Mouse (Mus musculus): ENCODE data around the gene Hormad2.

The Hormad2 gene

GRCm38 (mm10) chr11:4446195-4446868, 5.4 kb upstream of the Hormad2 start:
- DNase-seq (ENCODE audit: low spot score), result no peak

DNA sequence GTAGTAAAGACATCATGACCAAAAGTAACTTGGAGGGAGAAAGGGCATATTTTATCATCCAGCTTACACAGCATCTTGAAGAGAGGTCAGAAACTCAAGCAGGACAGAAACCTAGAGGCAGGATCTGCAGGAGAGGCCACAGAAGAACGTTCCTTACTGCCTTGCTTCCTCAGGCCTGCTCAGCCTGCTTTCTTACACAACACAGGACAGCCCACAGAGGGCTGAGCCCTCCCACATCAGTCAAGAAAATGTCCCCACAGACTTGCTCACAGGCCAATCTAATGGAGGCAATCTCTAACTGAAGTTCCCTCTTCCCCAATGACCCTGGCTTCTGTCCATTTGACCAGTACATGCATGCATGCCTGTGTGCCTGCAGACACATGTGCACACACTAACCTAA, 1.4 kb upstream of the Hormad2 start:
- DNase-seq (ENCODE audit: low spot score), result peak; percentile 42

DNA sequence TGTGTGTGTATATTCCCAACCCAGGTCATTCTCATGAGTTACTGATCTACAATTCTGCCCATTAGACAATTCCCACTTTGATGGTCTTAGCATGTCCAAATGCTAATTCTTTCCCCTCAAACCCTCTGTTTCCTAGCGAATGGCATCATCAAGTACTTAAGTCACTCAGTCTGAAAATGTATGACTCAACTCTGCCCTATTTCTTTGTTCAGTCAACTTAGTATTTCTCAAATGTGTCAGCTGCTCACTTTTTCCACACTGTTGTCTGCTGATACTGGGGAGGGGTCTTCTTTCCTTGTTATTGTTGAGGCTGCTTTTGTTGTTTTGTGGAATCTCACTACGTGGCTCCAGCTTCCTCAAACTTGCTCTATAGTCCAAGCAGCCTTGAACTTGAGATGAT, 2.7 kb downstream of the Hormad2 start:
- DNase-seq (ENCODE audit: low spot score), result no peak

GRCm38 (mm10) chr11:4437318-4437717, 3.6 kb downstream of the Hormad2 start:
- DNase-seq (ENCODE audit: low spot score), result no peak

- DNase-seq (ENCODE audit: low spot score), result peak; percentile 76
These were observed 4.3 kb downstream of the Hormad2 start for GRCm38 (mm10) chr11:4436631-4437030.

- DNase-seq (ENCODE audit: low spot score), result no peak
These were observed 6.4 kb downstream of the Hormad2 start for GRCm38 (mm10) chr11:4434461-4434860.

DNA sequence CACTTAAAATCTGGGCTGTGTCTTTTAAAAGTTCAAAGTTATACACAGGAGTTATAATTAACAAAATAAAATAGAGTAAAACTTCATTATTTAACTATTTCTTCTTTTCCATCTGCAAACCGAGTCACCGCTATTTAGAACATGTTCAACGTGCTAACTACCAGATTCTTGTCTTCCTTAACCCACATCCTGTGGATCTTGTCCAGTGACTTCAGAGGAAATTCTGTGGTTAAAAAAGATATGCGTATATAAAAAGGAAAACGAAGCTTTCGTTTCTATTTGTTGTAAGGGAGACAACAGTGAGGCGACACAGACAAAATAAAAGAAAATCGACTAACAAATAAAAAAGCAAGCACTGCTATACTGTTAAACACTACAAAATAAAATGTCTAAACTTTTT, 17.1 kb downstream of the Hormad2 start:
- no peak for DNase-seq (ENCODE audit: low spot score)

- DNase-seq (ENCODE audit: low spot score), result no peak
These were observed 18.1 kb downstream of the Hormad2 start for GRCm38 (mm10) chr11:4422494-4423425.

GRCm38 (mm10) chr11:4421933-4422488, 18.9 kb downstream of the Hormad2 start:
- DNase-seq (ENCODE audit: low spot score), result peak; percentile 63

DNA sequence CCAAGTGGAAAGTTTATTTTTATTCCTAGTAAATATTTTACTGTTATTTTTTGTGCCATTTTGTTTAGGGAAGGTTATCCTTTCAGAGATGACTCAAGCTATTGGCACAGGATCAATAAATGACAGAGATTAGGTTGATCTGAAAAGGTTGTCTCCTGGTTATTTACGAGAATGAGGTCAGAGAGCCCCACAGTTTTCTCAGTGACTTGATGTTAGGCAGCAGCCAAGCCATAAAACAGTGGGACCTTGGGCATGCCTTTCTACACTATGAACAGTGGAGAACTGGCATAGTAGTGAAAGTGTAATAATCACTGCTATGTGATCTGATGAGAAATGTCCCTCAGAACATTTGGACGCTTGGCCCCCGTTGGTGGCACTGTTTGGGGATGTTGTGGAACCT, 22.9 kb downstream of the Hormad2 start:
- DNase-seq (ENCODE audit: low spot score), result no peak

DNA sequence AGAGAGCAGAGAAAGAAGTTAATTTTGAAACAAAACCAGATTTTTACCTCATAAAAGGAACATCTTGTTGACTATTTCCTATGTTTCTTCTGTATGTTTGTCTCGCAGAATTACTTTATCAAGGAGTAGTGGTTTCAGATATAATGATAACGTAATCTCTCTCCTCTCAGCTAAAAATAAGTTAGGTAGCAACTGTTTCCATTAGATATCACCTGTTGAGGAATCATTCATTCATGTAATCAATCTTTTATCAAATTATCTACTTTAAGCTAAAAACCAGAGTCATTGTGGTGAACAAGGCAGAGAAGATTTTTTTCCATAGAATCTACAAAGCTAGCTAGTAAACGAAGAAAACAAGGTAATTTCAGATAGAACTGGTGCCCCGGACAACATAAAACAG, 28.6 kb downstream of the Hormad2 start:
- DNase-seq (ENCODE audit: low spot score), result no peak

GRCm38 (mm10) chr11:4404277-4404676, 36.6 kb downstream of the Hormad2 start:
- no peak for DNase-seq (ENCODE audit: low spot score)

DNA sequence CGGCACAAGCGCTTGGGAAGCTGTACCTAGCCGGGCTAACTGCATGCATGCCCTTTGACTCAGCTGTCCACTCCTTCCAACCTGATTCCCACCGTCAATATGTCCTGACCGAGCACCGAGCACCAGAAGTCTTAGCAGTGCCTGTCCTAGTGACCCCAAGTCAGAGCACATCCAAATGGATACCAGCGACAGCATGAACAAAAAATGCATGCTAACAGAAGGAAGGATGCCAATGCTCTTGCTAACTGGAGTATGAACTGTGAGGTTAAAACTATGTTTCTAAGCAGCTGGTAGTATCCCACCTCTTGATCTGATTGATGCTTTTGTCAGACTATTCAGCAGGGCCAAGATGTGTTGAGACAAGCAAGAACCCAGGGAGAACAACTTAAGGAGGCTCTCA, 37.5 kb downstream of the Hormad2 start:
- no peak for DNase-seq (ENCODE audit: low spot score)

DNA sequence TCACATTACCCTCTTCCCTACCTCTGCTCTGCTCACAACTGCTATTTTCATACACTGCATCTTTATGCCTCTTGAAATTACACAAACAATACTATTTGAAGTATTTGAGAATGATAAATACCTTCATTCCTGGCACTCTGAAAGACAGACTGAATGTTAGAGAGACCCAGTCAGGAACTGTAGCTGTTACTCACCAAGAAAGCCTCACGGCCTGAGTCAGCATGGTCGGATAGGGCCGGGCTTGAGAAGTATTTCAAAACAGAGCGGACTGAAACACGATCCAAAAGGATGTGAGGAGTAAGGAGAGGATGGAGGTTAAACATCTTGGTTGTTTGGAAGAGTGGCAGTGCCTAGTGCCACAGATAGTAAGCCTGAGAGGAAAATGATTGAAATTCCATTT, 39.7 kb downstream of the Hormad2 start:
- DNase-seq (ENCODE audit: low spot score), result no peak

DNA sequence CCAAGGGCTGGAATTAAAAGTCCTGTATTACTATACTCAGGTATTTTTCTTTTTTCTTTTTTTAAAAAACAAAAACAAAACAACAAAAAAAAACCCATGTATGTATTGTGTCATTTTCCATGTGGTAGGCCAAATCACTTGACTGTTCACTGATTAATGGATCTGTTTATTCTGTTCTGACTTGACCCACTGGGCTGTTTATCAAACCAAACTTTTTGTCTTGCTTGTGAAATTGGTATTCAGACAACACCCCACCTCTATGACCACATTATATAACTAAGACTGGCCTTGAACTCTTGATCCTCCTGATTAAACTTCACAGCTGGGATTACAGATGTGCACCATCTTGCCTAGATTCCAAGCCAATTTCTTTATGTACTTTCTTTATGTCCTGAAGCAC, 46.7 kb downstream of the Hormad2 start:
- no peak for DNase-seq (ENCODE audit: low spot score)

GRCm38 (mm10) chr11:4388018-4388417, 52.9 kb downstream of the Hormad2 start:
- DNase-seq (ENCODE audit: low spot score), result no peak

DNA sequence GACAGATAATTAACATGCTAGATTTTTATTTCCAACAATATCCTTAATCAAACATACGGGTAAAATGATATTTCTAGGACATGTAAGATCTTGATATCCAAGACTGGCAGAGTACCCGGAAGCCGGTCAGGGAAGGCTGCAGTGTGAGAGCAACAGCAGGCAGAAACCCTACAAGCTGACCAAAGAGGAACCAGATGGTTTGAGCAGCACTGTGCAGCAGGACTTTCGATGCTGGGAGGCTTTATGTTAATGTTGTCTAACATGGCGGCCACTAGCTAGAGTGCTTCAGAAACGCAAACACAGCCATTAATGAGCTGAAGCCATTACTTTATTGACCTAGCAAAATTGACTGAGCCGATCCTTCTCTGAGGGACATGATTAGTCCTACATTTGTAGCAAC, 58.6 kb downstream of the Hormad2 start:
- DNase-seq (ENCODE audit: low spot score), result no peak

DNA sequence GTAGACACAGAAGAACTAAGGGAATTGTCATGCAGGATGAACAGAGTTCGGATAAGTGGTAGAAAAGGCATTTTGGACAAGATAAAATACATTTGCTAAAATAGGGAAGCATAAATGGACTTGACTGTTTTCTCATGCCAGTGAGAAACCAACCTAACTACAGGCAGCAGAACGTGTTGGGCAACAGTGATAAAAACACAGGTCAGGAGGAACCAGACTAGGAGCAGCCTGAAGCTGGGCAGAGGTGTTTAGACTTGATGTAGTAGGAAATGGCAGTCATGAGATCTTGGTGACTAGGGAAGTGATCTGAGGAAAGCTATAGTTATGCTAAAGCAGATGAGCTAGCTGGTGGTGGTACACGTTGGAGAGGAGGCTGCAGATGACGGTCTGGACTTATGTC, 61.0 kb downstream of the Hormad2 start:
- no peak for DNase-seq (ENCODE audit: low spot score)

DNA sequence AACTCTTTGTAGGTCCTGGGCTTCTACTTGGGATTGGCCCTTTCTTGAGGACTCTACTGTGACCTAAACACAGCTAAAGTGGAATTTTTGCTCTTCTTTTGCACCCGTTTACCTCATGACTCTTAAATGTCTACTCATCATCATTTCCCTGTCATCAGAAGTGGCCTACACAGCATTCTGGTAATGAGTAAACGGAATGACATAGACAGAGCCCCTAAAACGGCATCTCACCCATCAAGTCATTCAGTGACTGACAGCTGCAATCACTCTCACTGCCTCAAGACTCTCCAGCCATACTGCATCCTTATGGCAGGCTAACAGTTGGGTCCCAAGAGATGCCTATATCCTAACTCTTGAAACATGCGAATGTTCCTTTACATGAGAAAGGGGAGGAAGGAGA, 74.5 kb downstream of the Hormad2 start:
- DNase-seq (ENCODE audit: low spot score), result no peak

DNA sequence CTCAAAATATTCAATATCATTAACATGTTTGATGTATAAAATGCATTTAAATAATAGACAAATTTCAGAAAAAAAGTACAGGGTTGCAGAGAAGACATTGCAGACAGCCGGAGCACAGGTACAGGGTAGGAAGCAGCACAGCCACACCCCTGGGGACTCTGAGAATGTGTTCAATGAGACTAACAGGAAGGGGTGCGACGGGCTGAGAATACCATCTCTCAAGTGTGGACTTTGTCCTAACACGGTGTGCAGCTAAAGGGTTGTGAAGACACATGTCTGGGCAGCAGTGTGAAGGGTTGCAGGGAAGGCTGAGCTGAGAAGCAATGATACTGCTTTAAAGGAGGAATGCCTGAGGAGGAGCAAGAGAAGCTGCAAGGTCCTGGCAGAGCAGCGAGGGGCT, 85.5 kb downstream of the Hormad2 start:
- no peak for DNase-seq (ENCODE audit: low spot score)

- DNase-seq (ENCODE audit: low spot score), result no peak
These were observed 88.3 kb downstream of the Hormad2 start for GRCm38 (mm10) chr11:4352637-4353036.

DNA sequence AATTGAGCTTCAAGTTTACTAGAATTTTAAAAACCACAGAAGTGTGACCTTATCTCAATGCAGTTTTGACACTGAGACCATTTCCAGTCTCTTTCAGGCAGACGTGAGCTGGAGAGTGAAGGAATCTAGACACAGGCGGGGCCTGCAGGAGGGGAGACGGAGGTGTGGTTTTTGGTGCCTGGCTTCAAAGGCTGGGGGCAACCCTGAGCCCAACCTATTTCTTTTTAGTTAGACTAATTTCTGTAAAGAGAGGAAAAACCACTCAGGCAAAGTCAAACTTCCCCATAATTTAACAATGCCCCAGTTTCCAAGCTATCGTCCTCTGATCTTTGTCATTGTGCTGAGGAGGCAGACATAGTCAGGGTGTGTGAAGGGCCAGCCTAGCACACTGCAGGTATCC, 97.0 kb downstream of the Hormad2 start:
- no peak for DNase-seq (ENCODE audit: low spot score)

DNA sequence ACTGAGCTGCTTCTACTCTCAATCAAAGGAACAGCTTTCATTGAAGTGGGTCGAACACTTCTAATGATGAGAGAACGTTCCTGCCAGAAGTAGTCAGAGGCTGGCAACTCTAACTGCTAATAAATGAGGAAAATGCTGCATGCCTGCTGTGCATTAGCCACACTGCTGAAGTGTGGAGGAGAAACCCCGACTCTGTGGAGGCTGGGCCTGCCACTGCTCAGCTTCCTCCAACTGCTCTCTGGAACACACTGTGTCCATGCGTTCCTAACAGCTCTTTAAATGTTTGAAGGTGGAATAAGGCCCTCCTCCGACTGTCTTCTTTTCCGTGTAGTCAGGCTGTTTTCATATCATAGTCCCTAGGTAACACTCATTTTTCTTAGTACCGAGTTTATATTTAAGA, 98.9 kb downstream of the Hormad2 start:
- no peak for DNase-seq (ENCODE audit: low spot score)
